Mouse (Mus musculus): ENCODE measurements around the gene Gm7954.
"Not testable (repeated sequence)": the region's sequence is repeated elsewhere in the genome, so short reads cannot be mapped to it uniquely, and the experiment has no call there.

Gene Gm7954

GRCm38 (mm10) chr14:41453418-41453817, at the start of gene Gm7954:
Gm7954 (minus strand) TSS chr14:41453518.
- CTCF ChIA-PET = not testable (repeated sequence)

GRCm38 (mm10) chr14:41489385-41489784, 36.1 kb upstream of the Gm7954 start, which contains the start of gene Gm3486:
Gm3486 (minus strand) TSS chr14:41489485.
- CTCF ChIA-PET = not testable (repeated sequence)

- CTCF ChIA-PET = not testable (repeated sequence)
These were observed 27.8 kb downstream of the Gm7954 start for GRCm38 (mm10) chr14:41425393-41426075.

GRCm38 (mm10) chr14:41424694-41425093, 28.6 kb downstream of the Gm7954 start:
- CTCF ChIA-PET = not testable (repeated sequence)

- CTCF ChIA-PET = not testable (repeated sequence)
These were observed 45.1 kb downstream of the Gm7954 start, which contains the start of gene Gm6482 for GRCm38 (mm10) chr14:41408181-41408580. Gm6482 (minus strand) TSS chr14:41408281.

Data from spleen, embryonic (tissue).